Mouse (Mus musculus) lung, postnatal 36 days (tissue): Measurements from ENCODE around the gene Eci3.
A peak's percentile ranks its signal among the peaks of the same experiment; 100 is the strongest.

Source experiments
- DNase-seq: peaks from one replicate; pipeline ENCODE4 v3.0.0; 2022; ENCODE audit warnings: mixed read lengths

Eci3 gene

GRCm38 (mm10) chr13:34924210-34924609 is 39.4 kb downstream of the Eci3 start, which contains the start of the genes Fam217a and 4933417A18Rik:
Fam217a (minus strand) TSS chr13:34924310.
4933417A18Rik (plus strand) TSS chr13:34924409.
- DNase-seq = no peak

DNA sequence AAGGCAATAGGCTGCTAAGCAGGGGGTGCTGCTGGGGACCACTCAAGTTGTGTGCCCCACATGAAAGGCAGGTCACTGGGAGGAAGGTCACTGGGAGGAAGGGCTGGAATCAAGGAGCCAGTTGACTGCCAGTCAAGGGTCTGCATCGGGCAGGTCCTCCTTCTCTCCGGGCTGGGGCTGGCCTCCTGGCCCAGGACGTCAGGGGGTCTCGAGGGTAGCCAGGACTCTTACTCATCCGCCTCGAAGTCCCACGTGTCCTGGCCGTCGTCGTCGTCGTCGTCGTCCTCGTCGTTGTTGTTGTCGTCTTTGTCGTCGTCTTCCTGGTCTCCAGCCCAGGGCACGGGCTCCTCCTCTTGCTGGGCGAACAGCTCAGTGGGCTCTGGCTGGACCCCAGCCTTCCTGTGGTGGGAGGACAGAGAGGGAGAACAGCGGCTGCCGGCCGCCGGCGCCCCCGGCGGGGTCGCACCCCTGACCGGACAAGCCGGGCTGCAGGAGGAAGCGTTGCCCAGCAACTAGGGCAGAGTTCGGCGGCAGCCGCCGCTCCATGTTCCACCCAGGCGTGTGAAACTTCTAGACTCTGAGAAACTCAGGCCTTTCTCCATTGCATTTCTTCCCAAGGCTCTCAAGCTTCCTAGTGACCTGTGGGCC is 47.0 kb downstream of the Eci3 start:
- DNase-seq = no peak

DNA sequence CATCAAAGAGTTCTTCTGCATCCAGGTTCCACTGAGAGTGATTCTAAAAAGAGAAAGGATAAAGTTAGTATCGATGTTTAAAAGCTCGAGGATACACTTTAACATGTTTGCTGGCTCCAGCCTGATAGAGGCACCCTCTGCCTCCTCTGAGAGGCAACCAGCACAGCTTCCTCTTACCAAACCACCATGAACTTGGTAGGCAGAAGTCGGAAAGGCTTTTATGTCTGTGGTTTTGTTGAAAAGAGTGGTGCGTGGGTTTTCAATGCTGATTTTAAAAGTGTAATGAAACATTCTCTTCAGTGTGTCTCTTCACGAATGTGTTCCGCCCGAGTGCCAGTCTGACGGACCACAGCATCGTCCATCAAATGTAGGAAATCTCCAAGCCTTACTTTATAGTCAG is 49.0 kb downstream of the Eci3 start:
- DNase-seq = peak; percentile 12
